Mouse (Mus musculus) embryonic facial prominence, embryonic 10.5 days (tissue): ENCODE measurements around the gene Napsa. TPM values are rescaled to one million over a fixed set of nuclear protein-coding genes. Genes with fewer than 3 reads are reported as not detected.
A peak's percentile ranks its signal among the peaks of the same experiment; 100 is the strongest.

Source experiments
- DNase-seq: peaks from one replicate; pipeline ENCODE4 v3.0.0-alpha.2; 2017; ENCODE audit warnings: low spot score
- H3K27ac ChIP-seq: fragments of 300-500 bp; sonication (generic); replicated peaks from 2 replicates; pipeline ENCODE4 v1.5.1; 2016; ENCODE audit warnings: mild to moderate bottlenecking
- H3K27me3 ChIP-seq: fragments of 300-500 bp; sonication (generic); replicated peaks from 2 replicates; pipeline ENCODE4 v1.6.1; 2016; ENCODE audit warnings: low read depth, mild to moderate bottlenecking; ENCODE audit not compliant: poor library complexity, severe bottlenecking
- H3K36me3 ChIP-seq: fragments of 300-500 bp; sonication (generic); replicated peaks from 2 replicates; pipeline ENCODE4 v1.6.1; 2016; ENCODE audit warnings: mild to moderate bottlenecking, moderate library complexity
- H3K4me1 ChIP-seq: fragments of 300-500 bp; sonication (generic); 2 replicates; pipeline ENCODE4 v1.6.1; 2016
- H3K4me3 ChIP-seq: fragments of 300-500 bp; sonication (generic); 2 replicates; pipeline ENCODE4 v1.5.1; 2016; ENCODE audit warnings: mild to moderate bottlenecking, moderate library complexity
- H3K9me3 ChIP-seq: fragments of 300-500 bp; sonication (generic); 2 replicates; pipeline ENCODE4 v1.6.1; 2016; ENCODE audit warnings: mild to moderate bottlenecking
- WGBS: fragments of 180-500 bp; shearing (Covaris S2); methylation state at CpG from one replicate; pipeline ENCODE4 v1.1.7; 2016; 5-methylcytosine and 5-hydroxymethylcytosine counted together
- polyA plus RNA-seq: library from polyadenylated mRNA; unstranded; fragments of >200 nt; fragmentation: Nextera tagmentation; extraction: Ambion mirVana; gene quantifications from 2 replicates; pipeline ENCODE4 v1.2.1, GENCODE M21; 2016

Gene Napsa
- polyA plus RNA-seq, 1 experiment from 2014 or later, result 0.88 TPM

DNA sequence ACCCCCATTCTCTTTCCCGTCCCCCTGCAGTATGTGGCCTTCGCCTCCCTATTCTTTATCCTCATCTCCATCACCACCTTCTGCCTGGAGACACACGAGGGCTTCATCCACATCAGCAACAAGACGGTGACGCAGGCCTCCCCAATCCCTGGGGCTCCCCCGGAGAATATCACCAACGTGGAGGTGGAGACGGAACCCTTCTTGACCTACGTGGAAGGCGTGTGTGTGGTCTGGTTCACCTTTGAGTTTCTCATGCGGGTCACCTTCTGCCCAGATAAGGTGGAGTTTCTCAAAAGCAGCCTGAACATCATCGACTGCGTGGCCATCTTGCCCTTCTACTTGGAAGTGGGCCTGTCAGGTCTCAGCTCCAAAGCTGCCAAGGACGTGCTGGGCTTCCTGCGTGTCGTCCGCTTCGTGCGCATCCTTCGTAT, 23.0 kb downstream of the Napsa start:
- Histone ChIP-seq H3K9me3 (no peaks in the 10 kb centered on the region), H3K36me3 (peaks cover 8% of the 10 kb centered on the region), H3K27ac (no peak overlapping the region), H3K27me3 (peaks cover 43% of the 10 kb centered on the region), H3K4me3 (no peak overlapping the region), H3K4me1 (peaks cover 58% of the 10 kb centered on the region)
- WGBS, result 93% methylated on average over 20 of the region's 20 CpGs
- no peak for DNase-seq

DNA sequence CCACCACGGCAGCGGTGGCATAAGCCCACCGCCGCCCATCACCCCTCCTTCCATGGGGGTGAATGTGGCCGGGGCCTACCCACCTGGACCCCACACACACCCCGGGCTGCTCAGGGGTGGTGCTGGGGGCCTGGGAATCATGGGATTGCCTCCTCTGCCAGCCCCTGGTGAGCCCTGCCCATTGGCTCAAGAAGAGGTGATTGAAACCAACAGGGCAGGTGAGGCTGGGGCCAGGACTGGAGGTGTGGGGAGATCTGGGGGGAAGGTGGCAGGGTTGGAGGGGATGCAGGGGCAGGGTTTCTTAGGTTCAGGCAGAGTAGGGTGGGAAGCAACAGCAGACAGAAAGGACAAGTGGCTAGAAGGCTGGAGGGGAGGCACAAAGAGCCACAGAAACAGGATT, 23.9 kb downstream of the Napsa start:
- H3K27ac ChIP-seq, result no peak overlapping the region
- peaks cover 50% of the 10 kb centered on the region for H3K4me1 ChIP-seq
- H3K9me3 ChIP-seq, result no peaks in the 10 kb centered on the region
- H3K4me3 ChIP-seq, result no peak overlapping the region
- WGBS, result 95% methylated on average over 6 of the region's 6 CpGs
- H3K36me3 ChIP-seq, result peaks cover 8% of the 10 kb centered on the region
- no peak for DNase-seq
- H3K27me3 ChIP-seq, result peaks cover 47% of the 10 kb centered on the region

DNA sequence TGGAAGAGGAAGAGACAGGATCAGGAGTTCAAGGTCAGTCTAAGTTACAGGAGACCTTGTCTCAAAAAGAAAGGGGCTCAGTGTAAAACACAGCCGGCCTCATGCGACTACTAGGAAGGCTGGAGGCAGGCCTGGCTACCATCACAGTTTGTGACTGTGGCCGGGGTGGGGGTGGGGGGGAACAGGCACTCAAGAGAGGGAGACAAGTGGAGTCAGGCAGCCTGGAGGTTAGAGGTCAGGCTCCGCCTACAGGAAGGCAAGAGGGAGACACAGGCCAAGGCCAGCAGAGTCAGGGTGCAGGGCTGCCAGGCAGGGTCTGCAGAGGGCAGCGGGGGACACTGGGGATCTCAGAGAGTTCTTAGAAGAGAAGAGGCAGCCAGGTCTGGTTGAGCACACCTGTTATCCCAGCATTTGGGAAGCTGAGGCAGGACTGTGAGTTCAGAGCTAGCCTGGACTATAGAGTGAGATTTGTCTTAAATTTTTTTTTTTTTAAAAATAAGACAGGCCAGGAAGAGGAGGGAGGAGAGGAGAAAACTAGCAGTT, 24.9 kb downstream of the Napsa start:
- Histone ChIP-seq H3K4me1 (peaks cover 48% of the 10 kb centered on the region), H3K4me3 (no peak overlapping the region), H3K9me3 (no peaks in the 10 kb centered on the region), H3K27ac (no peak overlapping the region), H3K36me3 (peaks cover 8% of the 10 kb centered on the region), H3K27me3 (peaks cover 47% of the 10 kb centered on the region)
- 47% methylated on average over 5 of the region's 5 CpGs for WGBS
- DNase-seq, result no peak

DNA sequence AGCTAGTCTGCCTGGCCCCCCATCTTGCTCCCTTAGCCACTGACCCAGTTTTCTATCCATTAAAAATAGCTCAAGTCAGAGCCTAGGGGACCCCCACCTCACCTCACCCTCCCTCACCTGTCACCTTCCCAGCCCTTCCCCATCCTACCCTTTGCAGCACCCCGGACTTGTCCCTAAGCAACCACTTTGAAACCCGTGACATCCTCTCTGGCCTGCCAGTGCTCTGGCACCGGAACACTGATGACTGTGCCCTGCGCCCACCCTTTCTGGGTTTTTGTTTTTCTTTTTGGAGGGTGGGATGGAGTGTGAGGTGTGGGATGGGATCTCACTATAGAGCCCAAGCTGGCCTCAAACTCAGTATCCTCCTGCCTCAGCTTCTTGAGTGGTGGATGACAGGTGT, 25.5 kb downstream of the Napsa start:
- 87% methylated on average over 4 of the region's 4 CpGs for WGBS
- no peaks in the 10 kb centered on the region for H3K9me3 ChIP-seq
- H3K27ac ChIP-seq, result no peak overlapping the region
- peaks cover 47% of the 10 kb centered on the region for H3K27me3 ChIP-seq
- peaks cover 48% of the 10 kb centered on the region for H3K4me1 ChIP-seq
- no peak for DNase-seq
- no peak overlapping the region for H3K4me3 ChIP-seq
- H3K36me3 ChIP-seq, result peaks cover 8% of the 10 kb centered on the region

DNA sequence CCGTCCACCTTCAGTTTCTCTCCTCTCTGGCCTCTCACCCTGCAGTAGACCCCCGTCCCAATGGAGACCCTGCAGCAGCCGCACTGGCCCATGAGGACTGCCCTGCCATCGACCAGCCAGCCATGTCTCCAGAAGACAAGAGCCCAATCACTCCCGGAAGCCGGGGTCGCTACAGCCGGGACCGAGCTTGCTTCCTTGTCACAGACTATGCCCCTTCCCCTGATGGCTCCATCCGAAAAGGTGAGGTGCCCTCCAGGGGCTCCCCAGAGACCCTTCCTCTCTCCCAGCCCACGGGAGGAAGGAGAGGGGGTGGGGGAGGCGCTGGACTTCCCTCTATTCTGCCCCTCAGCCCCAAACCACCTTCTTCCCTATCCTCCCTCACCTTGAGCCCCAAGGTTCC, 26.2 kb downstream of the Napsa start:
- no peak for DNase-seq
- Histone ChIP-seq H3K27ac (no peak overlapping the region), H3K36me3 (peaks cover 8% of the 10 kb centered on the region), H3K4me1 (peaks cover 48% of the 10 kb centered on the region), H3K9me3 (no peaks in the 10 kb centered on the region), H3K4me3 (no peak overlapping the region), H3K27me3 (peaks cover 47% of the 10 kb centered on the region)
- 75% methylated on average over 12 of the region's 12 CpGs for WGBS

DNA sequence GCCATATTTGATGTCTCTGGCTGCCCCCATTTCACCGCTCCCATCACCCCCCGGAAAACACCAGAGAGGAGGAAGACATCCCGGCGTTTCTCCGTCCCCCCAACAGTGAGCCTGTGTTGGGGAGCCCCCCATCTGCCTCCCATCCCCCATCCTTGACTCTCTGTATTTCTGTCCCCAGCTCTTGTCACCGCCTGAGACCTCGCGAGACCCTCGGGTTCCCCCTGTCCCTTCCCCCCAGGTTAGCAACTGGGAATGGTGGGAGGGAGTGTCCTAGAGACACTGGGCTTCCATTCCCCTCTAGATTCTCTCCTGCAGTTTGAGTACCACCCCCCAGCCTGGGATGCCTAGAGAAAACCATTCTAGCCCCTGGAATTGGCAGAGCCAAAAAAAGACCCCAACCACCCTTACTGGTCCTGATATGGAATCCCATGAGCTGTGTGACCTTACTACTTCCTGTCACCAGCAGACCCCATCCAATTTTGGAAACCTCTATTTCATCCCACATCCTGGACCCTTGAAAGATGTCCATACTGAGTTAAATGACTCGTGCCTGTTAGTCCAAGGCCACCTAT, 28.6 kb downstream of the Napsa start:
- Histone ChIP-seq H3K27ac (no peak overlapping the region), H3K9me3 (no peaks in the 10 kb centered on the region), H3K4me3 (no peak overlapping the region), H3K27me3 (peaks cover 56% of the 10 kb centered on the region), H3K4me1 (peaks cover 57% of the 10 kb centered on the region), H3K36me3 (peaks cover 6% of the 10 kb centered on the region)
- 81% methylated on average over 10 of the region's 10 CpGs for WGBS
- DNase-seq, result no peak

DNA sequence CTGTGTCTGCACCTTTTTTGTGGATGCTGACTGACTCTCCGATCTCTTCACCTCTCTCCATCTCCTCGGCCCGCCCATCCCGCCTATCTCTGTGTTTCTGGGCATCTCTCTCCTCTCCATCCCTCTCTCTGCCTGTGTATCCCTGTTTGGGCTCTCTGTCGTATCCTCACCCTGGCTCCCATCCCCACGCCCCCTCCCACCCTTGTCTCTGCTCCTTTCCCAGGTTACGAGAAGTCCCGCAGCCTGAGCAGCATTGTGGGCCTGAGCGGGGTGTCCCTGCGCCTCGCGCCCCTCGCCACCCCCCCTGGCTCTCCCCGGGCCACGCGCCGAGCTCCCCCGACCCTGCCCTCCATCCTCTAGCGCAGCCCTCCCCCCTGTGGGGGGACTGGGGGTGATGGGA, 29.5 kb downstream of the Napsa start:
- Histone ChIP-seq H3K4me3 (peak overlapping the region; percentile 51; the same call in 1 of the 2 replicates), H3K9me3 (no peaks in the 10 kb centered on the region), H3K27me3 (peaks cover 64% of the 10 kb centered on the region), H3K36me3 (no peaks in the 10 kb centered on the region), H3K27ac (peak overlapping the region; percentile 66), H3K4me1 (peaks cover 65% of the 10 kb centered on the region)
- WGBS, result 18% methylated on average over 19 of the region's 19 CpGs
- no peak for DNase-seq

DNA sequence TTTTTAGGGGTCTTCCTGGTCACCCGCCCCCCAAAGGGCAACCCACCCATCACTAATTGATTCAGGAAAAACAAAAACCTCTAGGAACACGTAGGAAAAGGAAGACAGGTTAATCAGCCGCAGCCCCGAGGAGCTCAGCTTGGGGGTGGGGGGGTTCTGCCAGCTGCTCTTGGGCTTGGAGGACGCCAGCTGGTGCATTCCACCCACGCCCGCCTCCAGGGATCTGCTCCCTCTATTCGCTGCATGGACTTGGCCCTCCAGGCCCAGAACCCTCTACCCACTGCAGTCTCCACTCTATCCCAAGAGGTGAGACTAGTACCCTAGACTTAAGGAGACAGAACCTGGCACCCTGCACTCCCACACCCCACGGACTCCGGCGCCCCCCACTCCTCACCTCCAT, 30.3 kb downstream of the Napsa start:
- H3K36me3 ChIP-seq, result no peaks in the 10 kb centered on the region
- peaks cover 60% of the 10 kb centered on the region for H3K4me1 ChIP-seq
- WGBS, result 15% methylated on average over 11 of the region's 11 CpGs
- no peaks in the 10 kb centered on the region for H3K9me3 ChIP-seq
- DNase-seq, result peak; percentile 46
- peaks cover 72% of the 10 kb centered on the region for H3K27me3 ChIP-seq
- peak overlapping the region; percentile 51; the same call in 1 of the 2 replicates for H3K4me3 ChIP-seq
- H3K27ac ChIP-seq, result no peak overlapping the region; the same call in 1 of the 2 replicates

DNA sequence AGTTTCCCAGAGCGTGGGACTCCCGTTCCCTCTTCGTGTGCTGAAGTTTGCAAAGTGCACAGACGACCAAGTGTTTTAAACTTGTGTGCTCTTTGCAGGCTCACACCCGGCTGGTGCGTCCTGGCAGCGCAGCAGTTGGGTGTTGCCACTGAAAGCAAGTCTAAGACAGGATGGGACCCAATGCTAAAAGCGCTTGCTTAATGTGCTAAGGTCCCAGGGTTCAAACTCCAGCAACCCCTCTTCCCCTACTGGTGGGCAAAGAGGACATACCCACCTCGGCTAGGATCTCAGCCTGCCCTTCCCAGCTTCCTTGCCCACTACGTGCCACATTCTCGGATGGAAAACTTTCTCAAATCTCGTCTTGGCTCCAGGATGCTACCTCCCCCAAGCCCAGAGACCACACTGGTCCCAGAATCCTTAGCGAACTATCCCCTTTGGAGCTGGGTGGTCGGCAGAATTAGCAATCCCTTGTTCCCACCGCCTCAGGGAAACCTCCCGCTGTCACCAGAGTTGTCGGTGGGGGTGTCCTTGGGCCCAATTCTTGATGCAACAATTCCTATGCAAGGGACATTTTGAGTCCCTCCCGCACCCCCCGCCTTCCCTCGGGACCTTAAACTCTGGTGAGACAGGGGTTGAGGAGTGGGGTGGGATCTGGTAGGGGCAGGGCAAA, 31.1 kb downstream of the Napsa start:
- H3K4me1 ChIP-seq, result peaks cover 56% of the 10 kb centered on the region
- peak overlapping the region; percentile 51 for H3K4me3 ChIP-seq
- 3% methylated on average over 20 of the region's 20 CpGs for WGBS
- no peaks in the 10 kb centered on the region for H3K36me3 ChIP-seq
- H3K27me3 ChIP-seq, result peaks cover 80% of the 10 kb centered on the region
- peak; percentile 42 for DNase-seq
- H3K27ac ChIP-seq, result peak overlapping the region; percentile 76
- H3K9me3 ChIP-seq, result no peaks in the 10 kb centered on the region

DNA sequence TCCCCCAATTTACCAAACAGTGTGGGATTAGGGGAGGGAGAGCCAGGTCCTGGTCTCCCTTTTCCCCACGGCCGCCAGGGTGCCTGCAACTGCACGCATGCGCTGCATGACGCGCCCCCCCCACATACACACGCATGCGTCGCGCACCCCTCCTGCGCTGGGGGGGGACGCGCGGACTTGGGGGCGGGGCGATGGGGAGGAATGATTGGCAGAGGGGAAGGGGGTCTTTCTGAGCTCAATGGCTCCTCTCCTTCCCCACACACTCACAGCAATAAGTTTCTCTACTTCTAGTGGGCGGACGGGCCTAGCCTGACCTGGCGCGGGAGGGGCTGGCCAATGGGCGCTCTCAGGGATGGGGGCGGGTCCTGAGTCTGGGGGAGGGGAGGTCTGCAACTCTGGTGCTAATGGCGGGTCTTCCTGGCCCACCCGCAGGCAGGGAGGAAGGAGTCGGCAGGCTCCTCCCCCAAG, 32.0 kb downstream of the Napsa start:
- H3K27me3 ChIP-seq, result peaks cover 89% of the 10 kb centered on the region
- no peaks in the 10 kb centered on the region for H3K9me3 ChIP-seq
- DNase-seq, result peak; percentile 94
- under 1% methylated on average over 25 of the region's 25 CpGs for WGBS
- peak overlapping the region; percentile 76 for H3K27ac ChIP-seq
- H3K4me1 ChIP-seq, result peaks cover 55% of the 10 kb centered on the region
- H3K4me3 ChIP-seq, result peak overlapping the region; percentile 51
- no peaks in the 10 kb centered on the region for H3K36me3 ChIP-seq

DNA sequence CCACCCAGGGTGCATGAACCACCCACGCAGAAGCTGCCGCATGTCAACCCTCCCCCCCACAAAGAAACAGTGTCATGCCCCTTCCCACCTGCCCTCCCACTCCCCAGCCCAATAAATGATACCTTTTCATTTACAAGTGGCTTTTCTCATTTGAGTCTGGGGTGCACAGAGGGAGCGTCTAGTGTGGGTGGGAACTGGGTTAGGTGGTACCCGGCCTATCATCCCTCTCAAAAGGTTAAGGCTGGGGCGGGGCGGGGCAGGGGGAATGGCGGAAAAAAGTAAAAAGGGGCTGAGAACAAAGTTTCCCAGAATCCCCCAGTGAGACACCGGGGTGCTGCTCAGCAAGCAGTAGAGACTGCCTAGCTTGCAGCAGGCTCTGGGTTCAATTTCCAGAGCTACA, 32.4 kb downstream of the Napsa start:
- DNase-seq, result no peak
- H3K27ac ChIP-seq, result peak overlapping the region; percentile 76
- no peaks in the 10 kb centered on the region for H3K9me3 ChIP-seq
- H3K4me3 ChIP-seq, result peak overlapping the region; percentile 51
- H3K36me3 ChIP-seq, result no peaks in the 10 kb centered on the region
- H3K4me1 ChIP-seq, result peaks cover 55% of the 10 kb centered on the region
- H3K27me3 ChIP-seq, result peaks cover 88% of the 10 kb centered on the region
- WGBS, result under 1% methylated on average over 8 of the region's 8 CpGs

DNA sequence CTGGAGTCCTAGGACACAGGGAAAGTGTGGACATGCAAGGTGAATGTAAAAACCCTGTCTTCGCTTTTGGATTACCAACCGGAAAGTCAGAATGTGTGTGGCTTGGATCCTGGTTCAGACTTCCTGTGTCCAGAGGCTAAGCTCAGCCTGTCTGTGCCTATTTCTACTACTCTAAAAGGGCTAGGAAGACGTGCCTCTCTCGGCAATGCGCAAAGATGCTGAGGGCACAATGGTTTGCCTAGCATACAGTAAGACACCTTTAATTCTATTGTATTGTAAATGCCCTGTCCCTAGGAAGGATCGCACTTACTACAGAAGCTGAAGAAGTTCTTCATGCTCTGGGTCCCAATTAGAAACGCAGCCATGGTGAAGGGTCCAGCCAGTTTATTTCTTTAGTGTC, 33.3 kb downstream of the Napsa start:
- H3K4me3 ChIP-seq, result no peak overlapping the region
- H3K4me1 ChIP-seq, result peaks cover 55% of the 10 kb centered on the region
- peak overlapping the region; percentile 76; the same call in 1 of the 2 replicates for H3K27ac ChIP-seq
- peaks cover 80% of the 10 kb centered on the region for H3K27me3 ChIP-seq
- 34% methylated on average over 7 of the region's 7 CpGs for WGBS
- H3K9me3 ChIP-seq, result no peaks in the 10 kb centered on the region
- H3K36me3 ChIP-seq, result no peaks in the 10 kb centered on the region
- DNase-seq, result no peak
